Mouse (Mus musculus): ENCODE data around the gene Dennd2c. TPM values are rescaled to one million over a fixed set of nuclear protein-coding genes. Genes with fewer than 3 reads are reported as not detected.
"Not testable (repeated sequence)": the region's sequence is repeated elsewhere in the genome, so short reads cannot be mapped to it uniquely, and the experiment has no call there.

Dennd2c gene
- polyA plus RNA-seq, 1 experiment from 2014 or later: 3.0 TPM

GRCm38 (mm10) chr3:103199386-103199785, 97.0 kb downstream of the Dennd2c start:
- WGBS: 82% methylated on average over 5 of the region's 5 CpGs
- H3K9ac ChIP-seq: no peak overlapping the region
- no peaks in the 10 kb centered on the region for H3K36me3 ChIP-seq
- no peaks in the 10 kb centered on the region for H3K27me3 ChIP-seq (replicated peaks)
- H3K4me1 ChIP-seq: peaks cover 16% of the 10 kb centered on the region
- H3K9me3 ChIP-seq: peaks cover 10% of the 10 kb centered on the region
- no peak overlapping the region for H3K4me3 ChIP-seq
- H3K27ac ChIP-seq (replicated peaks): no peak overlapping the region
- no peak overlapping the region for H3K4me2 ChIP-seq
- ATAC-seq (ENCODE audit: extremely low read depth, insufficient number of reproducible peaks, low FRiP score, low TSS enrichment): no peak

GRCm38 (mm10) chr3:103201105-103201504, 98.7 kb downstream of the Dennd2c start:
- not testable (repeated sequence) for ATAC-seq (ENCODE audit: extremely low read depth, insufficient number of reproducible peaks, low FRiP score, low TSS enrichment)
- 87% methylated on average over 7 of the region's 7 CpGs for WGBS

GRCm38 (mm10) chr3:103203554-103203953, 101.2 kb downstream of the Dennd2c start:
- Histone ChIP-seq H3K9ac (no peak overlapping the region), H3K27ac (replicated peaks) (no peak overlapping the region), H3K27me3 (replicated peaks) (no peaks in the 10 kb centered on the region), H3K4me3 (no peak overlapping the region), H3K9me3 (peaks cover 10% of the 10 kb centered on the region), H3K36me3 (no peaks in the 10 kb centered on the region), H3K4me1 (peaks cover 6% of the 10 kb centered on the region), H3K4me2 (no peak overlapping the region)
- ATAC-seq (ENCODE audit: extremely low read depth, insufficient number of reproducible peaks, low FRiP score, low TSS enrichment): no peak
- 84% methylated on average over 1 of the region's 1 CpGs for WGBS

More at GRCm38 (mm10) chr3:103201105-103201504, 98.7 kb downstream of the Dennd2c start:
- not testable (repeated sequence) for H3K4me3 ChIP-seq; H3K4me2 ChIP-seq; H3K36me3 ChIP-seq; H3K27me3 ChIP-seq (replicated peaks); H3K9ac ChIP-seq; H3K27ac ChIP-seq (replicated peaks)
- Histone ChIP-seq H3K9me3 (peaks cover 10% of the 10 kb centered on the region), H3K4me1 (peaks cover 15% of the 10 kb centered on the region)

GRCm38 (mm10) chr3:103204445-103204844, 102.0 kb downstream of the Dennd2c start:
- H3K27ac ChIP-seq (replicated peaks): no peak overlapping the region
- no peak overlapping the region for H3K4me2 ChIP-seq
- WGBS: 75% methylated on average over 3 of the region's 3 CpGs
- no peaks in the 10 kb centered on the region for H3K4me1 ChIP-seq
- peaks cover 10% of the 10 kb centered on the region for H3K9me3 ChIP-seq
- no peaks in the 10 kb centered on the region for H3K27me3 ChIP-seq (replicated peaks)
- no peak overlapping the region for H3K4me3 ChIP-seq
- H3K9ac ChIP-seq: no peak overlapping the region
- no peak for ATAC-seq (ENCODE audit: extremely low read depth, insufficient number of reproducible peaks, low FRiP score, low TSS enrichment)
- no peaks in the 10 kb centered on the region for H3K36me3 ChIP-seq

GRCm38 (mm10) chr3:103206393-103206792, 104.0 kb downstream of the Dennd2c start:
- Histone ChIP-seq H3K36me3 (no peaks in the 10 kb centered on the region), H3K9ac (no peak overlapping the region), H3K27ac (replicated peaks) (no peak overlapping the region), H3K4me1 (no peaks in the 10 kb centered on the region), H3K9me3 (peaks cover 3% of the 10 kb centered on the region), H3K27me3 (replicated peaks) (no peaks in the 10 kb centered on the region), H3K4me2 (no peak overlapping the region), H3K4me3 (no peak overlapping the region)
- 79% methylated on average over 6 of the region's 6 CpGs for WGBS
- no peak for ATAC-seq (ENCODE audit: extremely low read depth, insufficient number of reproducible peaks, low FRiP score, low TSS enrichment)

GRCm38 (mm10) chr3:103207749-103208148, 105.3 kb downstream of the Dennd2c start:
- H3K36me3 ChIP-seq: no peaks in the 10 kb centered on the region
- no peaks in the 10 kb centered on the region for H3K4me1 ChIP-seq
- no peak overlapping the region for H3K4me3 ChIP-seq
- no peak overlapping the region for H3K4me2 ChIP-seq
- peaks cover 3% of the 10 kb centered on the region for H3K9me3 ChIP-seq
- 54% methylated on average over 5 of the region's 5 CpGs for WGBS
- no peak overlapping the region for H3K27ac ChIP-seq (replicated peaks)
- H3K27me3 ChIP-seq (replicated peaks): no peaks in the 10 kb centered on the region
- ATAC-seq (ENCODE audit: extremely low read depth, insufficient number of reproducible peaks, low FRiP score, low TSS enrichment): no peak
- no peak overlapping the region for H3K9ac ChIP-seq

- ATAC-seq (ENCODE audit: extremely low read depth, insufficient number of reproducible peaks, low FRiP score, low TSS enrichment): no peak
- H3K36me3 ChIP-seq: no peaks in the 10 kb centered on the region
- no peaks in the 10 kb centered on the region for H3K27me3 ChIP-seq (replicated peaks)
- no peak overlapping the region for H3K9ac ChIP-seq
- peaks cover 3% of the 10 kb centered on the region for H3K9me3 ChIP-seq
- no peak overlapping the region for H3K27ac ChIP-seq (replicated peaks)
- no peak overlapping the region for H3K4me2 ChIP-seq
- no peak overlapping the region for H3K4me3 ChIP-seq
- 60% methylated on average over 2 of the region's 2 CpGs for WGBS
- H3K4me1 ChIP-seq: no peaks in the 10 kb centered on the region
Observed at GRCm38 (mm10) chr3:103208237-103208636, 105.8 kb downstream of the Dennd2c start.

- Histone ChIP-seq H3K36me3 (no peaks in the 10 kb centered on the region), H3K27me3 (replicated peaks) (no peaks in the 10 kb centered on the region), H3K9ac (no peak overlapping the region), H3K9me3 (no peaks in the 10 kb centered on the region), H3K27ac (replicated peaks) (no peak overlapping the region), H3K4me2 (no peak overlapping the region), H3K4me3 (no peak overlapping the region), H3K4me1 (no peaks in the 10 kb centered on the region)
- 71% methylated on average over 2 of the region's 2 CpGs for WGBS
- no peak for ATAC-seq (ENCODE audit: extremely low read depth, insufficient number of reproducible peaks, low FRiP score, low TSS enrichment)
Observed at GRCm38 (mm10) chr3:103211101-103211500, 108.7 kb downstream of the Dennd2c start.

GRCm38 (mm10) chr3:103212142-103212541, 109.7 kb downstream of the Dennd2c start:
- Histone ChIP-seq H3K36me3 (no peaks in the 10 kb centered on the region), H3K27me3 (replicated peaks) (no peaks in the 10 kb centered on the region), H3K9me3 (no peaks in the 10 kb centered on the region), H3K9ac (no peak overlapping the region), H3K4me2 (no peak overlapping the region), H3K4me3 (no peak overlapping the region), H3K4me1 (no peaks in the 10 kb centered on the region), H3K27ac (replicated peaks) (no peak overlapping the region)
- no peak for ATAC-seq (ENCODE audit: extremely low read depth, insufficient number of reproducible peaks, low FRiP score, low TSS enrichment)
- WGBS: 36% methylated on average over 1 of the region's 1 CpGs

GRCm38 (mm10) chr3:103213537-103213936, 111.1 kb downstream of the Dennd2c start:
- no peaks in the 10 kb centered on the region for H3K4me1 ChIP-seq
- no peaks in the 10 kb centered on the region for H3K27me3 ChIP-seq (replicated peaks)
- no peak overlapping the region for H3K4me3 ChIP-seq
- WGBS: 76% methylated on average over 5 of the region's 5 CpGs
- no peak overlapping the region for H3K27ac ChIP-seq (replicated peaks)
- no peak for ATAC-seq (ENCODE audit: extremely low read depth, insufficient number of reproducible peaks, low FRiP score, low TSS enrichment)
- H3K9me3 ChIP-seq: no peaks in the 10 kb centered on the region
- no peak overlapping the region for H3K4me2 ChIP-seq
- H3K36me3 ChIP-seq: no peaks in the 10 kb centered on the region
- H3K9ac ChIP-seq: no peak overlapping the region

GRCm38 (mm10) chr3:103214593-103215285, 112.3 kb downstream of the Dennd2c start:
- no peaks in the 10 kb centered on the region for H3K9me3 ChIP-seq
- H3K9ac ChIP-seq: no peak overlapping the region
- no peak overlapping the region for H3K27ac ChIP-seq (replicated peaks)
- H3K36me3 ChIP-seq: no peaks in the 10 kb centered on the region
- WGBS: 77% methylated on average over 8 of the region's 8 CpGs
- no peaks in the 10 kb centered on the region for H3K27me3 ChIP-seq (replicated peaks)
- no peak for ATAC-seq (ENCODE audit: extremely low read depth, insufficient number of reproducible peaks, low FRiP score, low TSS enrichment)
- H3K4me3 ChIP-seq: no peak overlapping the region
- no peaks in the 10 kb centered on the region for H3K4me1 ChIP-seq
- H3K4me2 ChIP-seq: no peak overlapping the region

GRCm38 (mm10) chr3:103215399-103215798, 113.0 kb downstream of the Dennd2c start:
- H3K4me3 ChIP-seq; H3K27me3 ChIP-seq (replicated peaks); H3K4me2 ChIP-seq; H3K4me1 ChIP-seq; H3K36me3 ChIP-seq; H3K9me3 ChIP-seq; H3K9ac ChIP-seq; H3K27ac ChIP-seq (replicated peaks); ATAC-seq (ENCODE audit: extremely low read depth, insufficient number of reproducible peaks, low FRiP score, low TSS enrichment): not testable (repeated sequence)
- WGBS: 75% methylated on average over 8 of the region's 8 CpGs

Measured in heart, embryonic 13.5 days (tissue).